Mouse (Mus musculus): ENCODE measurements at regions not wholly inside any gene's neighbourhood (a gene's known extent, or its start where the extent isn't known, plus 50 kb on each side); places are given as distances from the start of the nearest gene placed in this dataset.
"Not testable (repeated sequence)": the region's sequence is repeated elsewhere in the genome, so short reads cannot be mapped to it uniquely, and the experiment has no call there.

GRCm38 (mm10) chr14:46575889-46576288 lies 184.5 kb upstream of the Cdkn3 start:
- Histone ChIP-seq H3K4me3 (no peak overlapping the region), H3K9ac (no peak overlapping the region)

GRCm38 (mm10) chr14:46575414-46575813 lies 184.9 kb upstream of the Cdkn3 start:
- Histone ChIP-seq H3K4me2 (no peak overlapping the region), H3K27ac (no peak overlapping the region), H3K9me3 (no peaks in the 10 kb centered on the region), H3K4me1 (peaks cover 15% of the 10 kb centered on the region; the same call in 1 of the 2 replicates), H3K27me3 (no peaks in the 10 kb centered on the region), H3K4me3 (no peak overlapping the region), H3K9ac (no peak overlapping the region), H3K36me3 (no peaks in the 10 kb centered on the region)
- WGBS = 63% methylated on average over 3 of the region's 3 CpGs
- ATAC-seq (ENCODE audit: borderline replicate concordance, extremely low read depth, low FRiP score, low TSS enrichment) = no peak

More at GRCm38 (mm10) chr14:46575889-46576288, 184.5 kb upstream of the Cdkn3 start:
- no peaks in the 10 kb centered on the region for H3K27me3 ChIP-seq
- WGBS = 70% methylated on average over 4 of the region's 4 CpGs
- peaks cover 15% of the 10 kb centered on the region; the same call in 1 of the 2 replicates for H3K4me1 ChIP-seq
- H3K9me3 ChIP-seq = no peaks in the 10 kb centered on the region
- no peak overlapping the region for H3K27ac ChIP-seq
- no peak overlapping the region for H3K4me2 ChIP-seq
- no peak for ATAC-seq (ENCODE audit: borderline replicate concordance, extremely low read depth, low FRiP score, low TSS enrichment)
- no peaks in the 10 kb centered on the region for H3K36me3 ChIP-seq

GRCm38 (mm10) chr14:46573401-46573800 lies 182.9 kb upstream of the Bmp4 start:
- Histone ChIP-seq H3K27ac (no peak overlapping the region), H3K4me2 (no peak overlapping the region), H3K4me3 (no peak overlapping the region), H3K27me3 (no peaks in the 10 kb centered on the region), H3K36me3 (no peaks in the 10 kb centered on the region), H3K4me1 (peaks cover 24% of the 10 kb centered on the region), H3K9me3 (no peaks in the 10 kb centered on the region), H3K9ac (no peak overlapping the region)
- ATAC-seq (ENCODE audit: borderline replicate concordance, extremely low read depth, low FRiP score, low TSS enrichment) = no peak
- 36% methylated on average over 6 of the region's 6 CpGs for WGBS

- not testable (repeated sequence) for H3K27ac ChIP-seq
Observed at GRCm38 (mm10) chr14:46572972-46573371, 182.5 kb upstream of the Bmp4 start.

GRCm38 (mm10) chr14:46571841-46572240 lies 181.4 kb upstream of the Bmp4 start:
- Histone ChIP-seq H3K9ac (no peak overlapping the region), H3K9me3 (no peaks in the 10 kb centered on the region), H3K4me2 (no peak overlapping the region), H3K4me1 (peaks cover 24% of the 10 kb centered on the region), H3K36me3 (no peaks in the 10 kb centered on the region), H3K27me3 (no peaks in the 10 kb centered on the region), H3K27ac (no peak overlapping the region), H3K4me3 (no peak overlapping the region)
- no peak for ATAC-seq (ENCODE audit: borderline replicate concordance, extremely low read depth, low FRiP score, low TSS enrichment)
- 80% methylated on average over 1 of the region's 1 CpGs for WGBS

More at GRCm38 (mm10) chr14:46572972-46573371, 182.5 kb upstream of the Bmp4 start:
- peaks cover 19% of the 10 kb centered on the region for H3K4me1 ChIP-seq
- 84% methylated on average over 2 of the region's 2 CpGs for WGBS
- not testable (repeated sequence) for H3K9ac ChIP-seq; H3K4me3 ChIP-seq; H3K27me3 ChIP-seq; ATAC-seq (ENCODE audit: borderline replicate concordance, extremely low read depth, low FRiP score, low TSS enrichment); H3K9me3 ChIP-seq; H3K4me2 ChIP-seq; H3K36me3 ChIP-seq

- no peak for ATAC-seq (ENCODE audit: borderline replicate concordance, extremely low read depth, low FRiP score, low TSS enrichment)
- Histone ChIP-seq H3K4me2 (0 out of 2 replicates have a peak overlapping the region, but pooled peaks have one; percentile 16), H3K27ac (peak overlapping the region; percentile 41; the same call in 1 of the 2 replicates)
Observed at GRCm38 (mm10) chr14:46569273-46569672, 178.8 kb upstream of the Bmp4 start.

GRCm38 (mm10) chr14:46567411-46567780 lies 176.9 kb upstream of the Bmp4 start:
- Histone ChIP-seq H3K27me3 (no peaks in the 10 kb centered on the region), H3K4me2 (no peak overlapping the region), H3K9ac (no peak overlapping the region), H3K4me3 (no peak overlapping the region), H3K36me3 (no peaks in the 10 kb centered on the region), H3K4me1 (peaks cover 29% of the 10 kb centered on the region), H3K9me3 (no peaks in the 10 kb centered on the region), H3K27ac (no peak overlapping the region)
- WGBS = 39% methylated on average over 3 of the region's 3 CpGs
- ATAC-seq (ENCODE audit: borderline replicate concordance, extremely low read depth, low FRiP score, low TSS enrichment) = no peak

More at GRCm38 (mm10) chr14:46569273-46569672, 178.8 kb upstream of the Bmp4 start:
- Histone ChIP-seq H3K9ac (no peak overlapping the region), H3K4me1 (peaks cover 29% of the 10 kb centered on the region), H3K36me3 (no peaks in the 10 kb centered on the region), H3K9me3 (no peaks in the 10 kb centered on the region), H3K27me3 (no peaks in the 10 kb centered on the region), H3K4me3 (no peak overlapping the region)
- WGBS = 31% methylated on average over 8 of the region's 8 CpGs

- no peaks in the 10 kb centered on the region for H3K9me3 ChIP-seq
- H3K4me3 ChIP-seq = no peak overlapping the region
- no peaks in the 10 kb centered on the region for H3K27me3 ChIP-seq
- peaks cover 28% of the 10 kb centered on the region for H3K4me1 ChIP-seq
- H3K36me3 ChIP-seq = no peaks in the 10 kb centered on the region
- WGBS = 21% methylated on average over 9 of the region's 9 CpGs
- H3K27ac ChIP-seq = no peak overlapping the region
- no peak overlapping the region for H3K9ac ChIP-seq
- no peak for ATAC-seq (ENCODE audit: borderline replicate concordance, extremely low read depth, low FRiP score, low TSS enrichment)
- no peak overlapping the region for H3K4me2 ChIP-seq
Observed at GRCm38 (mm10) chr14:46566681-46567410, 176.4 kb upstream of the Bmp4 start.

GRCm38 (mm10) chr14:46564998-46565397 lies 174.5 kb upstream of the Bmp4 start:
- Histone ChIP-seq H3K36me3 (no peaks in the 10 kb centered on the region), H3K4me1 (peaks cover 28% of the 10 kb centered on the region), H3K4me2 (no peak overlapping the region), H3K9me3 (no peaks in the 10 kb centered on the region), H3K27ac (no peak overlapping the region), H3K4me3 (no peak overlapping the region), H3K27me3 (no peaks in the 10 kb centered on the region), H3K9ac (no peak overlapping the region)
- ATAC-seq (ENCODE audit: borderline replicate concordance, extremely low read depth, low FRiP score, low TSS enrichment) = no peak
- WGBS = 23% methylated on average over 3 of the region's 3 CpGs

- Histone ChIP-seq H3K27ac (no peak overlapping the region), H3K27me3 (no peaks in the 10 kb centered on the region), H3K36me3 (no peaks in the 10 kb centered on the region), H3K4me2 (no peak overlapping the region), H3K9ac (no peak overlapping the region), H3K4me1 (peaks cover 14% of the 10 kb centered on the region; the same call in 1 of the 2 replicates), H3K9me3 (no peaks in the 10 kb centered on the region), H3K4me3 (no peak overlapping the region)
- 0 out of 2 replicates have a peak, but pooled peaks have one; percentile 47 for ATAC-seq (ENCODE audit: borderline replicate concordance, extremely low read depth, low FRiP score, low TSS enrichment)
- 57% methylated on average over 5 of the region's 5 CpGs for WGBS
Observed at GRCm38 (mm10) chr14:46562016-46562415, 171.5 kb upstream of the Bmp4 start.

GRCm38 (mm10) chr14:46553239-46553638 lies 162.8 kb upstream of the Bmp4 start:
- Histone ChIP-seq H3K9ac (no peak overlapping the region), H3K4me1 (no peaks in the 10 kb centered on the region), H3K9me3 (no peaks in the 10 kb centered on the region), H3K4me2 (no peak overlapping the region), H3K27ac (no peak overlapping the region), H3K27me3 (no peaks in the 10 kb centered on the region), H3K4me3 (no peak overlapping the region), H3K36me3 (no peaks in the 10 kb centered on the region)
- WGBS = 99% methylated on average over 2 of the region's 2 CpGs
- ATAC-seq (ENCODE audit: borderline replicate concordance, extremely low read depth, low FRiP score, low TSS enrichment) = no peak

GRCm38 (mm10) chr14:46546146-46546545 lies 155.7 kb upstream of the Bmp4 start:
- Histone ChIP-seq H3K27me3 (no peaks in the 10 kb centered on the region), H3K27ac (no peak overlapping the region), H3K9me3 (no peaks in the 10 kb centered on the region), H3K36me3 (no peaks in the 10 kb centered on the region), H3K9ac (no peak overlapping the region), H3K4me2 (no peak overlapping the region), H3K4me3 (no peak overlapping the region), H3K4me1 (no peaks in the 10 kb centered on the region)
- WGBS = 46% methylated on average over 6 of the region's 6 CpGs
- ATAC-seq (ENCODE audit: borderline replicate concordance, extremely low read depth, low FRiP score, low TSS enrichment) = no peak

All from lung, embryonic 15.5 days (tissue).